In the genomic region with DNA sequence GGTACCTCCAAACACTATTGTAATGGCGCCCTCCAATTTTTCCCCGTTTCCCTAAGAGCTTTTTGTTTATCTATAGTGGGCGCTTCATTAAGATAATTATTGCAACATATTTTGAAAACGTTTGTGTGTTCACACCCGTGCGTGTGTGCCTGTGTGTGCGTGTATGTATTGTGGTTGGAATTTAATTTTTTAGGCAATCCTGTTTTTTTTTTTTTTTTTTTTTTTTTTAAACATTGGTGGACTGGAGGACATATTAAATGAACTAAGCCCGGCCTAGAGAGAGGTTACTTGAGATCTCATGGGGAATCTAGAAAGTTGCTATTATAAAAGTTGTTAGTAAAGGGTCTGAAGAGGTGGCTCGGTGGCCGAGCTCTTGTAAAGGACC, we compare ENCODE assay signal across 8 mouse cellular contexts. TPM values are rescaled to one million over a fixed set of nuclear protein-coding genes. Genes with fewer than 3 reads are reported as not detected.
DNase-seq lines count a peak whose midpoint lies in the region; ATAC-seq and TF ChIP-seq lines count a peak whose summit lies in the region.

No protein-coding gene starts in this region.

- peak overlapping the region; percentile 100 for H3K27ac ChIP-seq in heart, embryonic 10.5 days
- peak overlapping the region; percentile 99 for H3K27ac ChIP-seq in forebrain, embryonic 13.5 days
- peak overlapping the region; percentile 96 for H3K27ac ChIP-seq in liver, embryonic 13.5 days

- H3K4me3 ChIP-seq in heart, embryonic 10.5 days: peak overlapping the region; percentile 97
- H3K4me3 ChIP-seq in C2C12 (ENCODE audit: insufficient read depth, poor library complexity, severe bottlenecking): peak overlapping the region; percentile 75
- peak overlapping the region; percentile 99 for H3K4me3 ChIP-seq in forebrain, embryonic 13.5 days
- peak overlapping the region; percentile 91 for H3K4me3 ChIP-seq in liver, embryonic 13.5 days (replicated peaks)

- H3K27me3 ChIP-seq in heart, embryonic 10.5 days (ENCODE audit: insufficient read depth, poor library complexity, severe bottlenecking): no peaks in the 10 kb centered on the region
- H3K27me3 ChIP-seq in C2C12 (ENCODE audit: control insufficient read depth, insufficient read depth, insufficient read length): no peaks in the 10 kb centered on the region
- no peaks in the 10 kb centered on the region for H3K27me3 ChIP-seq in forebrain, embryonic 13.5 days
- H3K27me3 ChIP-seq in liver, embryonic 13.5 days: no peaks in the 10 kb centered on the region

- peaks cover 41% of the 10 kb centered on the region for H3K36me3 ChIP-seq in heart, embryonic 10.5 days
- H3K36me3 ChIP-seq in C2C12 (ENCODE audit: control insufficient read depth, insufficient read depth): peaks cover 43% of the 10 kb centered on the region
- H3K36me3 ChIP-seq in forebrain, embryonic 13.5 days (ENCODE audit: poor library complexity, severe bottlenecking): peaks cover 21% of the 10 kb centered on the region
- H3K36me3 ChIP-seq in liver, embryonic 13.5 days: peaks cover 42% of the 10 kb centered on the region

- H3K4me1 ChIP-seq in heart, embryonic 10.5 days: peaks cover 30% of the 10 kb centered on the region
- peaks cover 50% of the 10 kb centered on the region for H3K4me1 ChIP-seq in forebrain, embryonic 13.5 days
- peaks cover 61% of the 10 kb centered on the region for H3K4me1 ChIP-seq in liver, embryonic 13.5 days (replicated peaks)

- H3K79me2 ChIP-seq in C2C12 (ENCODE audit: control insufficient read depth, insufficient read depth): peaks cover 64% of the 10 kb centered on the region

- H3ac ChIP-seq in C2C12 (ENCODE audit: control insufficient read depth, insufficient read length, low read depth): peak overlapping the region; percentile 2

- no peak for ATAC-seq in forebrain, embryonic 13.5 days
- no peak for ATAC-seq in liver, embryonic 13.5 days (ENCODE audit: low read depth)

- no peak for TF ChIP-seq CTCF in C2C12 (IDR thresholded peaks at IDR 0.05; ENCODE audit: control insufficient read depth, insufficient read depth, insufficient read length)

- H3K9me3 ChIP-seq in heart, embryonic 10.5 days: no peaks in the 10 kb centered on the region
- H3K9me3 ChIP-seq in forebrain, embryonic 13.5 days (replicated peaks): no peaks in the 10 kb centered on the region
- no peaks in the 10 kb centered on the region for H3K9me3 ChIP-seq in liver, embryonic 13.5 days (replicated peaks)

- H3K79me3 ChIP-seq in C2C12 (ENCODE audit: low read depth): peaks cover 54% of the 10 kb centered on the region

- H3K9ac ChIP-seq in forebrain, embryonic 13.5 days: peak overlapping the region; percentile 100
- peak overlapping the region; percentile 98 for H3K9ac ChIP-seq in liver, embryonic 13.5 days

- peak overlapping the region; percentile 90 for H3K4me2 ChIP-seq in forebrain, embryonic 13.5 days
- peak overlapping the region; percentile 91 for H3K4me2 ChIP-seq in liver, embryonic 13.5 days

- no peak for DNase-seq in heart, embryonic 10.5 days (ENCODE audit: low spot score)
- DNase-seq in heart, adult 9 months (ENCODE audit: low spot score in 2 of 2): no peak
- no peak for DNase-seq in liver, embryonic 13.5 days
- DNase-seq in layer of hippocampus, postnatal 10 days (ENCODE audit: low spot score in 2 of 2): no peak
- DNase-seq in spleen, postnatal 36 days (ENCODE audit: low spot score in 2 of 2): no peak
- DNase-seq in cerebellum, postnatal 4 days (ENCODE audit: low spot score in 2 of 2): no peak

- 15% methylated on average over 10 of the region's 10 CpGs for WGBS in heart, embryonic 10.5 days
- WGBS in forebrain, embryonic 13.5 days: 7% methylated on average over 10 of the region's 10 CpGs
- 7% methylated on average over 10 of the region's 10 CpGs for WGBS in liver, embryonic 13.5 days (ENCODE audit: insufficient replicate concordance)

TF ChIP-seq in C2C12, 6 proteins besides CTCF, POLR2A, EP300 and RAD21:
- TF ChIP-seq MAX (IDR thresholded peaks at IDR 0.05) (no peak), MYOG (IDR thresholded peaks at IDR 0.05; ENCODE audit: control insufficient read depth, extremely low read depth, insufficient read length) (no peak), CEBPB (IDR thresholded peaks at IDR 0.05; ENCODE audit: low read depth) (no peak), MYOD1 (IDR thresholded peaks at IDR 0.05; ENCODE audit: control insufficient read depth, insufficient read length, low read depth) (no peak), FOSL1 (IDR thresholded peaks at IDR 0.05; ENCODE audit: insufficient read depth, low read length, poor library complexity, severe bottlenecking) (no peak), USF1 (IDR thresholded peaks at IDR 0.05; ENCODE audit: low read depth) (no peak)

RNA-seq across cellular contexts. Expression of gene Nedd4, which starts 1.4 kb away (rescaled TPM):
- 515 and 584 TPM in 2 replicates for polyA plus RNA-seq in heart, embryonic 10.5 days (2016; fragmentation: Nextera tagmentation; extraction: Ambion mirVana)
- polyA plus RNA-seq in C2C12 (2012; fragmentation: generic; extraction: Trizol): 215 TPM
- polyA plus RNA-seq in forebrain, embryonic 13.5 days (2015; fragmentation: Nextera tagmentation; extraction: Ambion mirVana): 552 and 600 TPM in 2 replicates
- polyA plus RNA-seq in liver, embryonic 13.5 days (2015; fragmentation: Nextera tagmentation; extraction: Ambion mirVana): 114 and 134 TPM in 2 replicates
- total RNA-seq in layer of hippocampus, postnatal 10 days (2021): 100 to 1,000 TPM; 342 to 359 TPM
